Mouse (Mus musculus): ENCODE data around the gene Cog2. TPM values are rescaled to one million over a fixed set of nuclear protein-coding genes. Genes with fewer than 3 reads are reported as not detected.

The Cog2 gene
- total RNA-seq, 2 experiments from 2014 or later = 32.8 to 39.1 TPM

GRCm38 (mm10) chr8:124508321-124508695, 12.3 kb upstream of the Cog2 start:
- DNase-seq (ENCODE audit: extremely low spot score in 1 of 2, low spot score in 2 of 2) = no peak
- intact Hi-C loops (cut with DNase I) = loop anchor here (5.0 kb wide), 1 partner anchor 76 kb away; no protein-coding TSS in a partner anchor

GRCm38 (mm10) chr8:124509156-124509555, 11.4 kb upstream of the Cog2 start:
- intact Hi-C loops (cut with DNase I) = loop anchor here (5.0 kb wide), 1 partner anchor 77 kb away; no protein-coding TSS in a partner anchor
- DNase-seq (ENCODE audit: extremely low spot score in 1 of 2, low spot score in 2 of 2) = no peak

GRCm38 (mm10) chr8:124516039-124516438, 4.5 kb upstream of the Cog2 start:
- DNase-seq (ENCODE audit: extremely low spot score in 1 of 2, low spot score in 2 of 2) = no peak
- intact Hi-C loops (cut with DNase I) = loop anchor here (10.0 kb wide), 1 partner anchor 121 kb away; no protein-coding TSS in a partner anchor

GRCm38 (mm10) chr8:124516525-124516924, 4.0 kb upstream of the Cog2 start:
- peak in 1 of 2 experiments; percentile 58 for DNase-seq (ENCODE audit: extremely low spot score in 1 of 2, low spot score in 2 of 2)
- intact Hi-C loops (cut with DNase I) = loop anchor here (10.0 kb wide), 1 partner anchor 122 kb away; no protein-coding TSS in a partner anchor

GRCm38 (mm10) chr8:124517142-124517541, 3.4 kb upstream of the Cog2 start:
- intact Hi-C loops (cut with DNase I) = loop anchor here (10.0 kb wide), 1 partner anchor 122 kb away; no protein-coding TSS in a partner anchor
- no peak for DNase-seq (ENCODE audit: extremely low spot score in 1 of 2, low spot score in 2 of 2)

GRCm38 (mm10) chr8:124521946-124522345, 1.4 kb downstream of the Cog2 start:
- intact Hi-C loops (cut with DNase I) = no loop called here
- peak in 1 of 2 experiments; percentile 25 for DNase-seq (ENCODE audit: extremely low spot score in 1 of 2, low spot score in 2 of 2)

- intact Hi-C loops (cut with DNase I) = no loop called here
- DNase-seq (ENCODE audit: extremely low spot score in 1 of 2, low spot score in 2 of 2) = peak in 1 of 2 experiments; percentile 17
Measured at GRCm38 (mm10) chr8:124526261-124526660, 5.7 kb downstream of the Cog2 start.

- intact Hi-C loops (cut with DNase I) = no loop called here
- DNase-seq (ENCODE audit: extremely low spot score in 1 of 2, low spot score in 2 of 2) = no peak
Measured at GRCm38 (mm10) chr8:124530076-124530475, 9.5 kb downstream of the Cog2 start.

- intact Hi-C loops (cut with DNase I) = no loop called here
- no peak for DNase-seq (ENCODE audit: extremely low spot score in 1 of 2, low spot score in 2 of 2)
Measured at GRCm38 (mm10) chr8:124530556-124530955, 10.0 kb downstream of the Cog2 start.

GRCm38 (mm10) chr8:124530996-124531395, 10.4 kb downstream of the Cog2 start:
- intact Hi-C loops (cut with DNase I) = no loop called here

GRCm38 (mm10) chr8:124532626-124533025, 12.1 kb downstream of the Cog2 start:
- intact Hi-C loops (cut with DNase I) = no loop called here

More at GRCm38 (mm10) chr8:124530996-124531395, 10.4 kb downstream of the Cog2 start:
- no peak for DNase-seq (ENCODE audit: extremely low spot score in 1 of 2, low spot score in 2 of 2)

GRCm38 (mm10) chr8:124535451-124535850, 14.9 kb downstream of the Cog2 start:
- intact Hi-C loops (cut with DNase I) = no loop called here
- DNase-seq (ENCODE audit: extremely low spot score in 1 of 2, low spot score in 2 of 2) = no peak

More at GRCm38 (mm10) chr8:124532626-124533025, 12.1 kb downstream of the Cog2 start:
- no peak for DNase-seq (ENCODE audit: extremely low spot score in 1 of 2, low spot score in 2 of 2)

- intact Hi-C loops (cut with DNase I) = loop anchor here (10.0 kb wide), 1 partner anchor 134 kb away; no protein-coding TSS in a partner anchor
- no peak for DNase-seq (ENCODE audit: extremely low spot score in 1 of 2, low spot score in 2 of 2)
Measured at GRCm38 (mm10) chr8:124540906-124541305, 20.3 kb downstream of the Cog2 start.

- intact Hi-C loops (cut with DNase I) = loop anchor here (10.0 kb wide), 1 partner anchor 133 kb away; no protein-coding TSS in a partner anchor
- no peak for DNase-seq (ENCODE audit: extremely low spot score in 1 of 2, low spot score in 2 of 2)
Measured at GRCm38 (mm10) chr8:124542001-124542400, 21.4 kb downstream of the Cog2 start.

GRCm38 (mm10) chr8:124543272-124543671, 22.7 kb downstream of the Cog2 start:
- intact Hi-C loops (cut with DNase I) = loop anchor here (10.0 kb wide), 1 partner anchor 132 kb away; no protein-coding TSS in a partner anchor
- DNase-seq (ENCODE audit: extremely low spot score in 1 of 2, low spot score in 2 of 2) = no peak

- intact Hi-C loops (cut with DNase I) = loop anchor here (10.0 kb wide), 1 partner anchor 128 kb away; no protein-coding TSS in a partner anchor
- DNase-seq (ENCODE audit: extremely low spot score in 1 of 2, low spot score in 2 of 2) = no peak
Measured at GRCm38 (mm10) chr8:124546371-124546770, 25.8 kb downstream of the Cog2 start.

- no peak for DNase-seq (ENCODE audit: extremely low spot score in 1 of 2, low spot score in 2 of 2)
- intact Hi-C loops (cut with DNase I) = loop anchor here (10.0 kb wide), 1 partner anchor 128 kb away; no protein-coding TSS in a partner anchor
Measured at GRCm38 (mm10) chr8:124546815-124547214, 26.2 kb downstream of the Cog2 start.

- intact Hi-C loops (cut with DNase I) = loop anchor here (10.0 kb wide), 1 partner anchor 128 kb away; no protein-coding TSS in a partner anchor
- no peak for DNase-seq (ENCODE audit: extremely low spot score in 1 of 2, low spot score in 2 of 2)
Measured at GRCm38 (mm10) chr8:124547269-124547668, 26.7 kb downstream of the Cog2 start.

- intact Hi-C loops (cut with DNase I) = loop anchor here (10.0 kb wide), 1 partner anchor 127 kb away; no protein-coding TSS in a partner anchor
- no peak for DNase-seq (ENCODE audit: extremely low spot score in 1 of 2, low spot score in 2 of 2)
Measured at GRCm38 (mm10) chr8:124548187-124548586, 27.6 kb downstream of the Cog2 start.

- intact Hi-C loops (cut with DNase I) = no loop called here
- DNase-seq (ENCODE audit: extremely low spot score in 1 of 2, low spot score in 2 of 2) = no peak
Measured at GRCm38 (mm10) chr8:124551011-124551661, 30.6 kb downstream of the Cog2 start.

All from left cerebral cortex, postnatal 10 days (tissue).